Mouse (Mus musculus) cortical plate, adult 2 months (tissue): ENCODE measurements around the gene Sprr1b. TPM values are rescaled to one million over a fixed set of nuclear protein-coding genes. Genes with fewer than 3 reads are reported as not detected.
"Not testable (repeated sequence)": the region's sequence is repeated elsewhere in the genome, so short reads cannot be mapped to it uniquely, and the experiment has no call there.

Source experiments
- H3K27ac ChIP-seq: fragments of 200-500 bp; 2 replicates; pipeline ENCODE4 v1.5.1; 2012; ENCODE audit warnings: low read length, control low read depth, inconsistent platforms; ENCODE audit not compliant: insufficient read depth
- H3K4me1 ChIP-seq: fragments of 200-500 bp; 2 replicates; pipeline ENCODE4 v1.6.1; 2011; ENCODE audit warnings: low read length; ENCODE audit not compliant: control insufficient read depth, insufficient read depth
- H3K4me3 ChIP-seq: fragments of 200-500 bp; 2 replicates; pipeline ENCODE4 v1.5.1; 2011; ENCODE audit warnings: mild to moderate bottlenecking, low read length, control low read depth; ENCODE audit not compliant: insufficient read depth
- CTCF ChIP-seq: fragments of 200-500 bp; IDR thresholded peaks from 2 replicates; pipeline ENCODE4 v1.5.1; 2011; ENCODE audit warnings: mild to moderate bottlenecking, control low read depth, low read length; ENCODE audit not compliant: insufficient read depth; ENCODE audit errors: extremely low read depth
- POLR2A ChIP-seq: fragments of 200-500 bp; IDR thresholded peaks from 2 replicates; pipeline ENCODE4 v1.6.1; 2011; ENCODE audit warnings: mild to moderate bottlenecking, low read length, control low read depth; ENCODE audit not compliant: insufficient read depth; ENCODE audit errors: extremely low read depth
- polyA plus RNA-seq: library from polyadenylated mRNA; depleted of rRNA; stranded (reverse); fragments of >200 nt; gene quantifications from 2 replicates; pipeline ENCODE4 v1.2.3, GENCODE M21; 2012; rRNA removed

The Sprr1b gene
- not detected in 2 replicates for polyA plus RNA-seq

DNA sequence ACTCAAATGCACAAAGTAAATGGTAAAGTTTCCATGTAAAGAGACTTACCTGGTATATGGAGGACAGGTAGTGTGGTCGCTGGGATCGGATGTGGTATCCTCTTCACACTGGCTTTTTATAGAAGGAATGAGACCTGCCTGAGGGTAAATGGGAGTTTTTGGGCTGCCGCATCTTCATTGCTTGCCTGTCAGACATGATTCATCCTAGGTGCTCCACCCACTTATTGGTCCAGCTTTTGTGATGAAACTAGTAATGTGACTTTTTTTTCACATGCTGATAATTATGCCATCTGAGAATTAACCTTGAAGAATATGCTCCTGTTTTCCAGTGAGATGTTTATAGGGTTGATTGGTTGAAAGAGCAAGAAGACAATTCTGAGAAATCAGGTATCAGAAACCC lies at the start of gene Sprr1b:
Gene Sprr1b, minus strand, starts transcription at position 101 of the 400 bp plus-strand sequence.
- TF ChIP-seq CTCF = no peak
- TF ChIP-seq POLR2A = no peak
- no peak within 1 kb of the TSS for H3K27ac ChIP-seq
- no peak within 1 kb of the TSS for H3K4me3 ChIP-seq
- H3K4me1 ChIP-seq = no peaks in the 10 kb centered on the region

DNA sequence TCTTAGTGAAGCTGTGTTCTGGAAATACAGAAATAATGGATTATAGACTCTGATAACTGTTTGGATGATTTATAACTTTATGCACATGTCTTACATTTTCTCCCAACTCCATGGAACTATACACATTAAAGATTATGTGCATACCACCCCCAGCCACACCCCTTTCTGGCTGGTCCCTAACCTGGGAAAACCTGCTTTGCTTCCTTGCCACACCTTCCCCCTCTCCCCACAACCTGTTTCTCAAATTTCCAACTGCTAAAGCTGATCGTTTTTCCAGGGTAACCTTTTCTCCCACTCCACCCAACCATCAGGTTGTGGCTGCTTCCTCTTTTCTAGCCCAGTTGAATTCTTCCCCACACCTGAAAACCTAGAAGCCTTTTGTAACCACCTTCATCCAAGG lies 47.7 kb upstream of the Sprr1b start:
- no peaks in the 10 kb centered on the region for H3K4me1 ChIP-seq
- no peak overlapping the region for H3K4me3 ChIP-seq
- no peak for TF ChIP-seq POLR2A
- no peak for TF ChIP-seq CTCF
- no peak overlapping the region for H3K27ac ChIP-seq

DNA sequence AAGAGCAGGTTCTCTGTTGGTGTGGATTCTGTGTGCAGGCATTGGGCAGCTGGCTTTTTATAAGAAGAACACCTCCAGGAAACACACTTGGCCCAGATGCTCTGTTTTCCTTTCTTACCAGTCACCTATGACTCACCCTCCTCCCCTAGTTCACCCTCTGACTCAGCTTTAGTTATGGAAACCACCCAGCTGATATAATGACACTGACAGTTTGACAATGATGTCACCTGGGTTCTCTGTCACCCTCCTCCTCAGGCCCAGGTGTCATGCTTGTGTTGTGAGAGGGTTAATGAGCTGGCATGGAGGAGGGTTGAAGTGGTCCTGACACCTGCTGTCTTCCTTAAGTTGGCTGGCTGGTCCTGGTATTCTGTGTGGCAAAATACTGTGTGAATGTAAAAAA lies 47.3 kb upstream of the Sprr1b start, which contains the start of gene Sprr1a:
Gene Sprr1a, minus strand, starts transcription at position 33 of the 400 bp plus-strand sequence.
- no peak for TF ChIP-seq POLR2A
- no peak for TF ChIP-seq CTCF
- no peak within 1 kb of the TSS for H3K27ac ChIP-seq
- H3K4me1 ChIP-seq = no peaks in the 10 kb centered on the region
- no peak within 1 kb of the TSS for H3K4me3 ChIP-seq

DNA sequence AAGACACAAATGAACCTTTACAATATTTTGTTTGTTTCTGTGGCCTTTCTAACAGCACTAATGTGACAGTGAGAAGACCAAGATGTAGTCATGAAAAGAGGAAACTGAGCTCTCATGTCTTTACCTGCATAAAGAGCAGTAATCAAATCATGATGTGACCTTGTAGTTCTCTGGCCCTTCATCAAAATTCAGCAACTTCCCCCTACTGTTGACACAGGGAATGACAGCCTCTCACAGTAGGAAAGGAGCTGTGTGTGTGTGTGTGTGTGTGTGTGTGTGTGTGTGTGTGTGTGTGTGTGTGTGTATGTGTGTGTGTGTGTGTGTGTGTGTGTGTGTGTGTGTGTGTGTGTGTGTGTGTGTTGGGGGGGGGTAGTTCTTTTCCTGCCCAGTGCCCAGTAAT lies 42.7 kb upstream of the Sprr1b start:
- not testable (repeated sequence) for H3K4me1 ChIP-seq, H3K27ac ChIP-seq, H3K4me3 ChIP-seq

DNA sequence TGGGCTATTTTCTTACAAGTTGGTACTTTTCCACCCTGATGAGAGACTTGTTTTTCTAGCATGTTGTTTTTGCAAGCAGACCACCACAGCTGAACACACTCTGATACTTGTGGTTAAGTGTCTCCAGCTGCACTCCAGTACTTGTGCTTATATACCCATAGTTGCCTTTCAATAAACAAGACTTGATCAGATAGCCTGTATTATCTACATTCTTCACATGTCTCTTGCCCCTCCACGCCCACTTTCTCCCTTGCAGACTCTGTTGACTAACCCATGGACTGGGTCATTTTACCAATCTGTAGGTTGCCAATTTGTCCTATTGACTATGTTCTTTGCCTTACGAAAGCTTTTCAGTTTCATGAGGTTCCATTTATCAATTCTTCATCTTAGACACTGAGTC lies 31.5 kb upstream of the Sprr1b start:
- TF ChIP-seq CTCF (no peak), POLR2A (no peak)
- Histone ChIP-seq H3K4me1 (no peaks in the 10 kb centered on the region), H3K4me3 (no peak overlapping the region), H3K27ac (no peak overlapping the region)

DNA sequence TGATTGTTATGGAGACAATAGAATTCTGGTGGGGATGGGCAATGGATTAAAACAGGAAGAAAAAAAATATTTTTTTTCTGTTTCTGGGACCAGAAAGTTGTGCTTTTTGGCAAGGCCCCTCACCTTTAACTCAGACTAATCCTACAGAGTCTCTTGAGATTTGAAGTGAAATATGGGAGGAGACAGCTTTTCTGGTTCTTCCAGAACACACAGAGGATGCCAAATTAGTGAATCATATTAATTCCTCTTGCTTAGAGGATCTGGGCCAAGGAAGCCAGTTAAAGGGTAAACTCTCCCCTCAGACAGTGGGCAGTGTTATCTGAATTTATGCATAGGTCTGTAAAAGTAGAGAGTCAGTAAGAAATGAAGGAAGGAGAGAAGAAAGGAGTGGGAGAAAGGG lies 28.8 kb upstream of the Sprr1b start:
- Histone ChIP-seq H3K4me3 (no peak overlapping the region), H3K4me1 (no peaks in the 10 kb centered on the region), H3K27ac (no peak overlapping the region)
- TF ChIP-seq CTCF = no peak
- TF ChIP-seq POLR2A = no peak

DNA sequence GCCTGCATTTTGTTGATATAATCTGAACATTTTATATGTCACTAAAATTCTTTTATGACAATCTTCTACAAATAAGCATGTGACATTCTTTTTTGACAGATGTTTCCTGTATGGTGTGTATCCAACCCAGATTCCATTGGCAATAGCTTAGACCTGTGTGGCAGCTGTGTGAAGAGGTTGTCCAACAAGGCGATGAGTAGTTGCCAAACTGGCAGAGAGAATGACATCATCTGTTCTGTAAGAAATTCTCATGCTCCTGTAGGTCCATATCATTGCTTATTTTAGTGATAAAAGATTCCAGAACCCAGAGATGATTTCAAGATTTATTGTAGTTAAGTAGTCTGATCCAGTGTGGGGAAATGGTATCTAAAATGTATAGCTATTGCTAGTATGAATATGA lies 28.0 kb upstream of the Sprr1b start:
- TF ChIP-seq CTCF (no peak), POLR2A (no peak)
- H3K4me3 ChIP-seq = no peak overlapping the region
- no peak overlapping the region for H3K27ac ChIP-seq
- no peaks in the 10 kb centered on the region for H3K4me1 ChIP-seq

DNA sequence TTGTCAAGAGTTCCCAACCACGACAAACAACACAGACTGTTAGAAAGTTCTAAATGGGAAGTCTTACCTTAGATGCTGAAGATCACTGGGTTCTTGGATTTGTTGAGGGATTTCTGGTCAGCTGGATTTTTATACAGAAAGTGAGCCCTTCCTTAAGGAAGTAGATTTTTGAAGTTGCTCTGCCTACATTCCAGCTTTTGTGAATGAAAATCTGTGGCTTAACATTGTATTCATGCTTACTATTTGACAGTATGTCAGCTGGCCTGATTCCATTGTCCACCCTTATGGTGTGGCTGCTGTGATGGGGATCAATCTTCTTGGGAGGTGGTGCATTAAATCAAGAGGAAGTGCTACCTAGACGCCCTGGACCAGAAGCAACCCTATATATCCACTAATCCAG lies 20.0 kb upstream of the Sprr1b start, which contains the start of gene Sprr3:
Gene Sprr3, minus strand, starts transcription at position 101 of the 400 bp plus-strand sequence.
- no peaks in the 10 kb centered on the region for H3K4me1 ChIP-seq
- H3K27ac ChIP-seq = no peak within 1 kb of the TSS
- H3K4me3 ChIP-seq = no peak within 1 kb of the TSS
- no peak for TF ChIP-seq CTCF

DNA sequence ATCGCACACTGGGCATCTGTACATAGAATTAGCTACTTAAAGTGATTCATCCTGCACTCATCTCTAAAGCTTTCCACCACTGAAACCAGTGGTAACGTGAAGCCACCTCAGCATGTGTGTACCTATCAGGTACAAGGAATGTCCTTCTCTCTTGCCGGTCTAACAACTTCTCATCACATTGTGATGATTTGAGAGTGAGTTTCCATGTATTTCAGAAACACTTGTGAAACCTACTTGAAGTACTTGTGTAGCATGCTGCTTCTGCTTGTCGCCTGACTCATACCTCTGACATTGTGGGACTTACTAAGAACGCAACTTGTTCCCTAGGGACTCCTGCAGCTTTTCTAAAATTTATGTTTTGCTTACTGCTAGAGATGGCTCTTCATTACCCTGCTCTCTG lies 16.6 kb upstream of the Sprr1b start:
- no peak overlapping the region for H3K4me3 ChIP-seq
- H3K27ac ChIP-seq = no peak overlapping the region
- TF ChIP-seq POLR2A (no peak), CTCF (no peak)
- no peaks in the 10 kb centered on the region for H3K4me1 ChIP-seq

DNA sequence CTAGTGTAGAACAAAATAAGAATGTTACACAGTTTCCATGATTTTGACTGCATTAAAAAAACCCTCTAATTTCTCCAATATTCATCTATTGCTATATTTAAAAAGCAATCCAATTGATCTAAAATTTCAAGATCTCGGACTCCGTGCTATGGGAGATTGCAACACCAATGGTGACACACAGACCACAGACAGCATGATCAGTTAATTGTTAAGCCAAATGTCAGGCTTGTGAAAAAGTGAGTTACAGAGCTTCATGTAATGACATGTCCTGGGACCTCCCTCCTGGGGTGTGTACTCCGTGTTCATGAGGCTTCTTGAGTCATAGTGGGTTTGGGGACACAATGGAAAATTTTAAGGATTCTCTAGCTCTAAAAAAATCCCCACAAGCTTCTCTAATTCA lies 1.6 kb upstream of the Sprr1b start:
- no peak for TF ChIP-seq CTCF
- TF ChIP-seq POLR2A = no peak
- H3K4me3 ChIP-seq = no peak overlapping the region
- no peaks in the 10 kb centered on the region for H3K4me1 ChIP-seq
- H3K27ac ChIP-seq = no peak overlapping the region

DNA sequence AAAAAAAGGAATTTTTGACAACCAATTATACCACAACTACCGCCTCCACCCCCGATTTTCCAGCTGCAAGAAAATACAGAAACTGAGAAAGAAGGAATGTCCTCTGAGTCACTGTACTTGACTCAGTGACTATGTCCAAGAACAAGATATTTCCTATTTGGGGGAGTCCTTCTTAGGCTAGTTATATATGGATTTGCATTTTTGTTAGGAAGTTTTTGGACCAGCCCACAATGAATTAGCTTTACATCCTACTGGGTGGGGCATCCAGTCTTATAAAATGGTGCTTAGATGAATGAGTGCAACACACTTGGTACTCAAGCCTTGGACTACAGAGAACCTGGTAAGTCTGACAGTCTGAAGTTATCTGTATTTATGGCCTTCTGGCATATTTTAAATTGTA lies 6.3 kb downstream of the Sprr1b start, which contains the start of gene Sprr2k:
Gene Sprr2k, plus strand, starts transcription at position 301 of the 400 bp plus-strand sequence.
- Histone ChIP-seq H3K4me1 (no peaks in the 10 kb centered on the region), H3K27ac (no peak within 1 kb of the TSS), H3K4me3 (no peak within 1 kb of the TSS)
- TF ChIP-seq CTCF (no peak), POLR2A (no peak)

DNA sequence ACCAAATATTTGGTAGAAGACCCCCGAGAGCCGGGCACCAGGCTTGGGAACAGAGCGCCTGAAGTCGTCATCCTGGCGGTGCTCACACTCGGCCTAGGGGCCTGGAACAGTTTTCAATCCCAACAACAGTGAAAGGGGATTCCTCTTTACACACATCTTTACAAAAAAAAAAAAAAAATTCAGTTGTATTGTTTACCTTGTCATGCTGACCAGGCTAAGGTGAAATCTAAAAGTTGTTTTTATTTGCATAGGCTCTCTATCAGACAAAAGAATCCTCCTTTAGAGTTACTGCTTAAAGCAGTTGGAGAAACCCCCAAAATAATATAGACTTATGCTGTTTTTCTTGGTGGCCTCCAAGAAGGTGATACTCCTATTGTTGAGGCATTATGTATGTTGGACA lies 9.3 kb downstream of the Sprr1b start, which contains the start of gene Gm9774:
Gene Gm9774, minus strand, starts transcription at position 101 of the 400 bp plus-strand sequence.
- H3K4me3 ChIP-seq = no peak within 1 kb of the TSS
- TF ChIP-seq POLR2A (no peak), CTCF (no peak)
- H3K4me1 ChIP-seq = no peaks in the 10 kb centered on the region
- no peak within 1 kb of the TSS for H3K27ac ChIP-seq
